Comparison of ENCODE assay signal across 13 mouse cellular contexts in genomic region chr16:92359229-92359628, GRCm38 (mm10). TPM values are rescaled to one million over a fixed set of nuclear protein-coding genes. Genes with fewer than 3 reads are reported as not detected.
DNase-seq lines count a peak whose midpoint lies in the region; ATAC-seq and TF ChIP-seq lines count a peak whose summit lies in the region.
"Had no signal": no experiment of that assay in that cellular context is flagged by ENCODE, and none has a peak within 500 bp of the region (broad histone marks: within the 10 kb centered on the region; RNA-seq: fewer than 3 reads in every experiment).

Kcne1 (minus strand) TSS chr16:92359468.

- peak within 1 kb of the TSS; percentile 18 for H3K4me3 ChIP-seq in heart, embryonic 11.5 days (ENCODE audit: low read depth, low read length)
- H3K4me3 ChIP-seq in lung, embryonic 14.5 days (ENCODE audit: low read depth, low read length) = no peak within 1 kb of the TSS
- no peak within 1 kb of the TSS for H3K4me3 ChIP-seq in embryonic facial prominence, embryonic 11.5 days (ENCODE audit: low read depth, low read length)
- H3K4me3 ChIP-seq: liver, embryonic 12.5 days; megakaryocyte, embryonic 14.5 days; myocyte had no signal

- no peak for DNase-seq in heart, adult 18-20 months
- DNase-seq in lung, embryonic 14.5 days = no peak
- no peak for DNase-seq in lung, postnatal 14 days
- no peak for DNase-seq in embryonic facial prominence, embryonic 11.5 days (ENCODE audit: low spot score)
- DNase-seq in heart, postnatal 4 days = no peak
- DNase-seq in T-cell, adult 2 months (ENCODE audit: low spot score) = no peak
- no peak for DNase-seq in natural killer cell, adult 2 months (ENCODE audit: low spot score in 2 of 2)
- DNase-seq: cerebellum, adult 9-11 months; forebrain, postnatal 0 days had no signal

- ATAC-seq in heart, embryonic 11.5 days (replicated peaks; ENCODE audit: insufficient number of reproducible peaks, low FRiP score, low TSS enrichment) = no peak
- 0 out of 2 replicates have a peak, but pooled peaks have one; percentile 23 for ATAC-seq in lung, embryonic 14.5 days (ENCODE audit: insufficient read depth)
- ATAC-seq in embryonic facial prominence, embryonic 11.5 days (replicated peaks; ENCODE audit: insufficient number of reproducible peaks, low FRiP score, low TSS enrichment, low read depth) = 0 out of 2 replicates have a peak, but pooled peaks have one; percentile 6
- ATAC-seq: forebrain, postnatal 0 days had no signal

- no peaks in the 10 kb centered on the region for H3K36me3 ChIP-seq in heart, embryonic 11.5 days (ENCODE audit: control insufficient read depth, insufficient read depth, low read length)
- no peaks in the 10 kb centered on the region for H3K36me3 ChIP-seq in lung, embryonic 14.5 days (ENCODE audit: insufficient read depth)
- no peaks in the 10 kb centered on the region for H3K36me3 ChIP-seq in embryonic facial prominence, embryonic 11.5 days (replicated peaks; ENCODE audit: control insufficient read depth, insufficient read depth, low read depth, low read length)
- H3K36me3 ChIP-seq: liver, embryonic 12.5 days had no signal

- H3K9ac ChIP-seq in heart, embryonic 11.5 days (ENCODE audit: low read depth, low read length) = peak within 1 kb of the TSS; percentile 52; the same call in 1 of the 2 replicates
- H3K9ac ChIP-seq in lung, embryonic 14.5 days = no peak within 1 kb of the TSS; the same call in 1 of the 2 replicates
- no peak within 1 kb of the TSS for H3K9ac ChIP-seq in embryonic facial prominence, embryonic 11.5 days (replicated peaks; ENCODE audit: low read length)
- H3K9ac ChIP-seq: forebrain, postnatal 0 days; liver, embryonic 12.5 days had no signal

- no peak for TF ChIP-seq CTCF in lung, embryonic 14.5 days (IDR thresholded peaks at IDR 0.05; ENCODE audit: low read depth)

- peaks cover 38% of the 10 kb centered on the region for H3K4me1 ChIP-seq in heart, embryonic 11.5 days (ENCODE audit: control insufficient read depth, insufficient read depth, low read length)
- H3K4me1 ChIP-seq in lung, embryonic 14.5 days (ENCODE audit: insufficient read depth) = no peaks in the 10 kb centered on the region
- no peaks in the 10 kb centered on the region for H3K4me1 ChIP-seq in embryonic facial prominence, embryonic 11.5 days (ENCODE audit: control insufficient read depth, insufficient read depth, low read length)
- H3K4me1 ChIP-seq: megakaryocyte, embryonic 14.5 days had no signal

- WGBS in heart, embryonic 11.5 days (ENCODE audit: insufficient replicate concordance) = 32% methylated on average over 8 of the region's 9 CpGs
- 40% methylated on average over 9 of the region's 9 CpGs for WGBS in lung, embryonic 14.5 days
- 53% methylated on average over 9 of the region's 9 CpGs for WGBS in embryonic facial prominence, embryonic 11.5 days

- no peaks in the 10 kb centered on the region for H3K9me3 ChIP-seq in heart, embryonic 11.5 days (replicated peaks; ENCODE audit: control insufficient read depth, low read length)
- H3K9me3 ChIP-seq in lung, embryonic 14.5 days (ENCODE audit: low read depth, low read length) = no peaks in the 10 kb centered on the region
- no peaks in the 10 kb centered on the region for H3K9me3 ChIP-seq in embryonic facial prominence, embryonic 11.5 days (replicated peaks; ENCODE audit: control insufficient read depth, low read length)
- H3K9me3 ChIP-seq: liver, embryonic 12.5 days; megakaryocyte, embryonic 14.5 days had no signal

- H3K4me2 ChIP-seq in heart, embryonic 11.5 days = peak within 1 kb of the TSS; percentile 60
- H3K4me2 ChIP-seq in lung, embryonic 14.5 days = peak within 1 kb of the TSS; percentile 31
- H3K4me2 ChIP-seq in embryonic facial prominence, embryonic 11.5 days (ENCODE audit: low read depth, low read length) = no peak within 1 kb of the TSS
- H3K4me2 ChIP-seq: liver, embryonic 12.5 days had no signal

- H3K27me3 ChIP-seq in heart, embryonic 11.5 days (ENCODE audit: control insufficient read depth, insufficient read depth, low read length) = no peaks in the 10 kb centered on the region
- H3K27me3 ChIP-seq in lung, embryonic 14.5 days (ENCODE audit: insufficient read depth, low read length) = no peaks in the 10 kb centered on the region
- no peaks in the 10 kb centered on the region for H3K27me3 ChIP-seq in embryonic facial prominence, embryonic 11.5 days (ENCODE audit: control insufficient read depth, insufficient read depth, low read length)

- no peak within 1 kb of the TSS for H3K27ac ChIP-seq in heart, embryonic 11.5 days (ENCODE audit: low read depth, low read length)
- no peak within 1 kb of the TSS for H3K27ac ChIP-seq in lung, embryonic 14.5 days (ENCODE audit: low read depth)
- no peak within 1 kb of the TSS for H3K27ac ChIP-seq in embryonic facial prominence, embryonic 11.5 days (replicated peaks; ENCODE audit: low read depth, low read length)
- H3K27ac ChIP-seq: liver, embryonic 12.5 days had no signal

RNA-seq across cellular contexts. Expression of gene Kcne1, which starts in this region (rescaled TPM):
- 64.5 TPM in 2 replicates for polyA plus RNA-seq in heart, embryonic 11.5 days (2014; fragmentation: Nextera tagmentation; extraction: Ambion mirVana)
- total RNA-seq in heart, adult 18-20 months (2021) = 1 to 10 TPM; 7.1 to 7.8 TPM
- 0.22 TPM in 1 of 2 replicates, not detected in the other for polyA plus RNA-seq in lung, embryonic 14.5 days (2014; fragmentation: Nextera tagmentation; extraction: Ambion mirVana)
- 0.34 and 0.35 TPM in 2 replicates for polyA plus RNA-seq in embryonic facial prominence, embryonic 11.5 days (2014; fragmentation: Nextera tagmentation; extraction: Ambion mirVana)
- 100 to 1,000 TPM; 317 to 359 TPM for total RNA-seq in heart, postnatal 4 days (2021)
- total RNA-seq: forebrain, postnatal 0 days had no signal
- polyA plus RNA-seq: forebrain, postnatal 0 days; liver, embryonic 12.5 days; myocyte had no signal

Comparison
In these comparisons a context has a peak if more than half of its experiments do, and no peak if none do; other contexts are left out.
1. RNA of gene Kcne1 (total RNA-seq): 317 to 359 TPM in heart, postnatal 4 days; 7.1 to 7.8 TPM in heart, adult 18-20 months; every median in the first group is over 10 times any median in the second.
2. RNA of gene Kcne1 (polyA plus RNA-seq): 64.5 TPM in heart, embryonic 11.5 days; 0.34 to 0.35 TPM in embryonic facial prominence, embryonic 11.5 days and 0.22 TPM in lung, embryonic 14.5 days; every median in the first group is over 10 times any median in the second.
3. Peak in ATAC-seq and H3K4me2 ChIP-seq in lung, embryonic 14.5 days; RNA of the gene not detected or under 1 TPM.
4. Peak in ATAC-seq in embryonic facial prominence, embryonic 11.5 days; RNA of the gene not detected or under 1 TPM.